Mouse (Mus musculus) hindbrain, postnatal 0 days (tissue): ENCODE measurements around the gene Strc. TPM values are rescaled to one million over a fixed set of nuclear protein-coding genes. Genes with fewer than 3 reads are reported as not detected.
"Not testable (repeated sequence)": the region's sequence is repeated elsewhere in the genome, so short reads cannot be mapped to it uniquely, and the experiment has no call there.

Source experiments
- ATAC-seq: fragments of 200-750 bp; cut with Nextera tagmentation; 2 replicates; pipeline ENCODE4 v1.8.0; 2017; ENCODE audit warnings: mild to moderate bottlenecking, moderate TSS enrichment, moderate library complexity
- DNase-seq: peaks from one replicate; pipeline ENCODE4 v3.0.0-alpha.2; 2015; ENCODE audit warnings: low spot score
- H3K27ac ChIP-seq: fragments of 300-500 bp; sonication (generic); 2 replicates; pipeline ENCODE4 v1.5.1; 2014; ENCODE audit warnings: mild to moderate bottlenecking
- H3K27me3 ChIP-seq: fragments of 300-500 bp; sonication (generic); 2 replicates; pipeline ENCODE4 v1.6.1; 2014; ENCODE audit warnings: low read length, mixed read lengths; ENCODE audit not compliant: insufficient read depth
- H3K36me3 ChIP-seq: fragments of 300-500 bp; sonication (generic); 2 replicates; pipeline ENCODE4 v1.6.1; 2014; ENCODE audit warnings: low read length, mixed read lengths; ENCODE audit not compliant: insufficient read depth
- H3K4me1 ChIP-seq: fragments of 300-500 bp; sonication (generic); 2 replicates; pipeline ENCODE4 v1.6.1; 2014; ENCODE audit warnings: antibody characterized with exemption, low read length, mixed read lengths; ENCODE audit not compliant: insufficient read depth
- H3K4me2 ChIP-seq: fragments of 300-500 bp; sonication (generic); 2 replicates; pipeline ENCODE4 v1.6.1; 2014; ENCODE audit warnings: low read depth, mild to moderate bottlenecking, low read length, moderate library complexity, mixed read lengths
- H3K4me3 ChIP-seq: fragments of 300-500 bp; sonication (generic); 2 replicates; pipeline ENCODE4 v1.5.1; 2014; ENCODE audit warnings: low read length
- H3K9ac ChIP-seq: fragments of 300-500 bp; sonication (generic); replicated peaks from 2 replicates; pipeline ENCODE4 v1.6.1; 2014; ENCODE audit warnings: mild to moderate bottlenecking, low read length, moderate library complexity, mixed read lengths
- H3K9me3 ChIP-seq: fragments of 300-500 bp; sonication (generic); 2 replicates; pipeline ENCODE4 v1.6.1; 2016; ENCODE audit warnings: low read length, mixed read lengths
- CTCF ChIP-seq: IDR thresholded peaks from 2 replicates; pipeline ENCODE4 v1.5.1; 2016; ENCODE audit warnings: antibody characterized with exemption, control low read depth, low read depth
- WGBS: fragments of 180-500 bp; shearing (Covaris S2); extraction: QIAGEN DNeasy Blood & Tissue Kit; methylation state at CpG from one replicate; pipeline ENCODE4 v1.1.7; 2014; 5-methylcytosine and 5-hydroxymethylcytosine counted together
- polyA plus RNA-seq: library from polyadenylated mRNA; unstranded; fragments of >200 nt; fragmentation: Nextera tagmentation; extraction: Ambion mirVana; gene quantifications from 2 replicates; pipeline ENCODE4 v1.2.1, GENCODE M21; 2015
- total RNA-seq: library from RNA; depleted of rRNA; stranded (reverse); fragments of >200 nt; gene quantifications from 2 replicates; pipeline ENCODE4 v1.2.3, GENCODE M21; 2014; rRNA removed

Gene Strc
- total RNA-seq (0.07 TPM in 1 of 2 replicates, not detected in the other), polyA plus RNA-seq (0.03 TPM in 1 of 2 replicates, not detected in the other)

DNA sequence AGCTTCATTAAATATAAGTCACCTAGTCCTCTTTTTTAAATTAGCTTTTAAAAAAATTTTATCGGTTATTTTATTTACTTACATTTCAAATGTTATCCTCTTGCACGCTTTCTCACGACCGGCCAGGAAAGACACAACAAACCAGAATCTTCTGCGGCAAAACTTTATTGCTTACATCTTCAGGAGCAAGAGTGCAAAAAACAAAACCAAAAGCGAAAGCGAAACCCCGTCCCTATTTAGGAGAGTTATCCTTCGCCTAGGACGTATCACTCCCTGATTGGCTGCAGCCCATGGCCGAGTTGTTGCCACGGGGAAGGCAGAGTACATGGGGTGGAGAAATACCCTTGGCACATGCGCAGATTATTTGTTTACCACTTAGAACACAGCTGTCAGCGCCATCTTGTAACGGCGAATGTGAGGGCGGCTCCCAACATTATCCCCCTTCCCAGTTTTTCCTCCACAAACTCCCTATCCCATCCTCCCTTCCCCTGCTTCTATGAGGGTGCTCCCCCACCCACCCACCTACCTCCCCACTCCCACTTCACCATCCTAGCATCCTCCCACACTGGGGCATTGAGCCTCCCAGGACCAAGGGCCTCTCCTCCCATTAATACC lies at the start of gene Strc:
Strc (minus strand) TSS at position 208 of the 615 bp plus-strand sequence.
- H3K4me1 ChIP-seq, H3K4me2 ChIP-seq, DNase-seq, H3K9ac ChIP-seq, H3K9me3 ChIP-seq, H3K27ac ChIP-seq, H3K36me3 ChIP-seq, ATAC-seq, H3K27me3 ChIP-seq, H3K4me3 ChIP-seq: not testable (repeated sequence)
- 95% methylated on average over 14 of the region's 17 CpGs for WGBS

DNA sequence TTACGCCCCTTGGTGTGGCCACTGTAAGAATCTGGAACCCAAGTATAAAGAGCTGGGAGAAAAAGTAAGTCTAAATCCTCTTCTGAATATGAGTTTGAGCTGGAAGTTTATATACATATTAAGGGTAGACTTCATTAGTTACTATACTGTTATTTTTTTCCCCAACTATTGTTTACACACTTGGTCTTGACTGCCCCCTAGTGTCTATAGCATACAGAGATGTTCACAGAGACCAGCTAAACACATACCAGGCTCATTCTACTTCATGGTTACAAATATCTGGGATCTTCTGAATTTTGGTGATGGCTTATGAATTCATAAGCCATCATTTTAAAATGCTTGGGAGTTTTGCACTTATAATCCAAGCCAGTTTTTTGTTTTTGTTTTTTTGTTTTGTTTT lies 47.9 kb upstream of the Strc start:
- no peak for ATAC-seq
- H3K4me3 ChIP-seq, result no peak overlapping the region
- no peak overlapping the region for H3K27ac ChIP-seq
- H3K4me1 ChIP-seq, result no peaks in the 10 kb centered on the region
- no peaks in the 10 kb centered on the region for H3K9me3 ChIP-seq
- peaks cover 70% of the 10 kb centered on the region for H3K36me3 ChIP-seq
- H3K4me2 ChIP-seq, result no peak overlapping the region
- TF ChIP-seq CTCF, result peak; percentile 57
- WGBS, result 94% methylated on average over 1 of the region's 1 CpGs
- H3K9ac ChIP-seq, result no peak overlapping the region
- no peaks in the 10 kb centered on the region for H3K27me3 ChIP-seq
- DNase-seq, result peak; percentile 53

DNA sequence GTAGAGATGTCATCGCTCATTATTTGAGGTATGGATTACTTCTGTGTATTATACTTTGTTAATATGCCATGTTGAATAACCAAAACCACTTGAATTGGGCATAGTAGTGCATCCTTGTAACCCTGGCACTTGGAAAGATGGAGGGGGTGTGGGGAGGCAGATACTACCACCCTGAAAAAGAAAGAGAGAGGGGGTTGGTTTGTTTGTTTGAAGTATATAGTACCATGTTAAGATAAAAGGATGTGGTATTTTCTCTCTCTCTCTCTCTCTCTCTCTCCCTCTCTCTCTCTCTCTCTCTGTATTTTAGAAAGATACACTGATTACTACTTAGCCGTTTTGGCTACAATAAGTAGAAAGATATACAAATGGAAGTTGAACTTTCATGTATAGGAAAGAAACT lies 38.9 kb upstream of the Strc start:
- H3K4me3 ChIP-seq, result no peak overlapping the region

DNA sequence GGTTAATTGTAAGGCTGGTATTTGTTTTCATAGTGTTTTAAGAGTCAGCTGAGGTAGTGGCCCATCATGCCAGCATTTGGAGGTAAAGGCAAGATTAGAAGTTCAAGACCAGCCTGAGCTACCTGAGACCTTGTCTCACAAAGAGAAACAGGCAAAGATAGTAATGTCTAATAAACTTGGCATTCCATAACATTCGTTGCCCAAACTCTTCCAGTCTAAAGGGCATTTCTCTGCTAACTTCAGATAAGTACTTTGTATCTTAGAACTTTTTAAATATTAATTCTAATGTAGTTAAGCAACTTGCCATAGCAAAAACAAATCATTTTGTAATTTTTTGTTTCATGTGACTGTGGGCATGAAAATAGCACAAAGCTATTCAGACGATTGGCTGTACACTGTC lies 36.2 kb upstream of the Strc start:
- peaks cover 17% of the 10 kb centered on the region; the same call in 1 of the 2 replicates for H3K36me3 ChIP-seq
- no peak for ATAC-seq
- 92% methylated on average over 2 of the region's 2 CpGs for WGBS

More for the DNA sequence above, 38.9 kb upstream of the Strc start:
- ATAC-seq (no peak), DNase-seq (no peak)
- TF ChIP-seq CTCF, result no peak
- no peak overlapping the region for H3K9ac ChIP-seq
- H3K27ac ChIP-seq, result no peak overlapping the region
- no peaks in the 10 kb centered on the region for H3K9me3 ChIP-seq
- no peaks in the 10 kb centered on the region for H3K27me3 ChIP-seq
- 96% methylated on average over 2 of the region's 2 CpGs for WGBS
- peaks cover 36% of the 10 kb centered on the region; the same call in 1 of the 2 replicates for H3K36me3 ChIP-seq
- H3K4me2 ChIP-seq, result no peak overlapping the region
- no peaks in the 10 kb centered on the region for H3K4me1 ChIP-seq

DNA sequence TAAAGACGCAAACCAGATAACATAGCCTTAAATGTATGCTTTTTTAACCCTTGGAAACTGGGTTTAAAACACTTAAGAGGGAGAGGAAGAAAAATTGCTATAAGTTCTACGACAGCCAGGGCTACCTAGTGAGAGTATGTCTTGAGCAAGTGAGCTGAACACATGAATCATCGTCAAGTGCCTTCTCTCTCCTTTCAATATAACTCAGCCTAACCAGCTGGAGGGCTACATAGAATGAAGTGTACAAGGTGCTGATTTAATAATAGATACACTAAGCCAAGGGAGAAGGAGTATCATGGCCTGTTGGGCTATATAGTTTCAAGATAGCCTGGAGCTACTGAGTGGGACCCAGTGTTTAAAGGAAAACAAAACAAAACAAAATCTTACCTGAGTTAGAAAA lies 31.5 kb upstream of the Strc start:
- Histone ChIP-seq H3K27ac (no peak overlapping the region), H3K9me3 (no peaks in the 10 kb centered on the region), H3K4me2 (no peak overlapping the region), H3K9ac (no peak overlapping the region), H3K4me1 (peaks cover 9% of the 10 kb centered on the region; the same call in 1 of the 2 replicates), H3K4me3 (no peak overlapping the region), H3K27me3 (no peaks in the 10 kb centered on the region), H3K36me3 (peaks cover 12% of the 10 kb centered on the region; the same call in 1 of the 2 replicates)
- WGBS, result 91% methylated on average over 3 of the region's 3 CpGs
- ATAC-seq (no peak), DNase-seq (no peak)
- TF ChIP-seq CTCF, result no peak

More for the DNA sequence above, 36.2 kb upstream of the Strc start:
- DNase-seq, result no peak
- H3K4me3 ChIP-seq, result no peak overlapping the region
- H3K4me1 ChIP-seq, result no peaks in the 10 kb centered on the region
- H3K4me2 ChIP-seq, result no peak overlapping the region
- no peak overlapping the region for H3K27ac ChIP-seq
- H3K27me3 ChIP-seq, result no peaks in the 10 kb centered on the region
- H3K9ac ChIP-seq, result no peak overlapping the region
- no peak for TF ChIP-seq CTCF
- H3K9me3 ChIP-seq, result no peaks in the 10 kb centered on the region

DNA sequence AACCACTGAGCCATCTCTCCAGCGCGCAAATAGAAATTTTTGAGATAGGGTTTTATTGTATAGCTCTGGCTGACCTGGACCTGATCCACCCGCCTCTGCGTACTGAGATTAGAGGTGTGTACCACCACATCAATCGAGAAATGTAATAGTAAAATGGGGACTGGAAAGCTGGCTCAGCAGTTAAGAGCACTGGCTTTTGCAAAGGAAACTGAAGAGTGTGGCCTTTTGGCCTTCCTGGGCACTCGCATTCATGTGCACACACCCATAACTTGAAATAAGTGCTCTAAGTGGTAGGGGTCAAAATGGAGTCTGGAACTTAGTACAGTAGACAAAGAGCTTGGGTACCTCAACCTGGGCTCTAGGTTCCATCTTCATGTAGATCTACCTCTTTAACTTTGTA lies 29.4 kb upstream of the Strc start:
- H3K27ac ChIP-seq, result no peak overlapping the region
- no peaks in the 10 kb centered on the region for H3K9me3 ChIP-seq
- WGBS, result 88% methylated on average over 6 of the region's 6 CpGs
- no peak overlapping the region for H3K9ac ChIP-seq
- H3K36me3 ChIP-seq, result peaks cover 7% of the 10 kb centered on the region; the same call in 1 of the 2 replicates
- no peak overlapping the region for H3K4me3 ChIP-seq
- peaks cover 11% of the 10 kb centered on the region; the same call in 1 of the 2 replicates for H3K4me1 ChIP-seq
- TF ChIP-seq CTCF, result no peak
- H3K4me2 ChIP-seq, result no peak overlapping the region
- DNase-seq, result no peak
- no peaks in the 10 kb centered on the region for H3K27me3 ChIP-seq
- ATAC-seq, result no peak

DNA sequence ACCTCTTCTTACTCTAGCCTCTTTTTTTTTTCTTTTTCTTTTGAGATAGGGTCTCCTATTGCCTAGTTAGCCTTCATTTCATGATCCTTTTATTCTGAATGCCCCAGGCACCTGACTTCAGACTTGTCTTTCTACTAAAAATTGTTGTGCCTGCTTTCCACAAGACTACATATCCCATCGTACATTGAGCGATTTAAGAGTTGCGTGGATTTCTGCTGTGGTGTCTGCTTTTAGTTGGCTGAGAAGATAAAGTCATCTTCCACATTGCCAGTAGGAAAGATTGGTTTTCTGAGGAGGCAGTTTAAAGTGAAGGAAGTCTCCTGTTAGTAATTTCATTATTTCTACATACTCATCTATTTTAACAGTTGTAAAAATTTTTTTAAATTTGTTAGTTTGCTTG lies 28.6 kb upstream of the Strc start:
- peak overlapping the region; percentile 9; the same call in 1 of the 2 replicates for H3K9ac ChIP-seq
- WGBS, result 71% methylated on average over 3 of the region's 3 CpGs

More for the DNA sequence above, 28.6 kb upstream of the Strc start:
- H3K4me1 ChIP-seq, result peaks cover 11% of the 10 kb centered on the region; the same call in 1 of the 2 replicates
- no peak for DNase-seq
- no peaks in the 10 kb centered on the region for H3K9me3 ChIP-seq
- no peak overlapping the region for H3K27ac ChIP-seq
- H3K4me2 ChIP-seq, result peak overlapping the region; percentile 59
- no peak for ATAC-seq
- peaks cover 7% of the 10 kb centered on the region; the same call in 1 of the 2 replicates for H3K36me3 ChIP-seq
- no peak overlapping the region for H3K4me3 ChIP-seq
- no peak for TF ChIP-seq CTCF
- no peaks in the 10 kb centered on the region for H3K27me3 ChIP-seq
